Mouse (Mus musculus): ENCODE data around the gene Fbln2. TPM values are rescaled to one million over a fixed set of nuclear protein-coding genes. Genes with fewer than 3 reads are reported as not detected.

Fbln2 gene
- polyA plus RNA-seq, 1 experiment: 2.4 TPM

DNA sequence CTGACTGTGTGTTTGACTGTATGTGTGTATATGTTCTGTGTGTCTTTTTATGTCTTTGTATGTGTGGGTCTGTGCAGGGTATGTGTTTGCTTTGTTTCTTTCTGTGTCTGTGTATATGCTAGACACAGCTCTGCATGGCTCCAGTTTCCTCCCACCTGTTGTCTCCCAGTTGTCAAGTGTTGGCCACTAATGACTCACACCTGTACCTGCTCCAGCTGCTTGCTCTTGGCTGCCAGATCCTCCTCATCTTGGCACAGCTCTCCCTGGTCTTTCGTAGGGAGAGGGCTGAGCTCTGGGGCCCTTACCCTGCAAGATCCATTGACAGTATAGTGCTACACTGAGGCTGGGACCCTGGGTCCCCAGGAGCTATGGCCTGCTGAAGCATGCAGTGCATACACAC, 13.8 kb downstream of the Fbln2 start:
- Histone ChIP-seq H3K4me1 (ENCODE audit: control insufficient read depth, insufficient read depth, low read length) (no peaks in the 10 kb centered on the region), H3K27me3 (ENCODE audit: control insufficient read depth, insufficient read depth, low read length) (no peaks in the 10 kb centered on the region), H3K27ac (ENCODE audit: control insufficient read depth, insufficient read depth, low read depth, low read length) (no peak overlapping the region), H3K36me3 (ENCODE audit: control insufficient read depth, insufficient read depth, low read length) (no peaks in the 10 kb centered on the region), H3K4me3 (ENCODE audit: control insufficient read depth, low read depth, low read length) (no peak overlapping the region)
- no peak for TF ChIP-seq CTCF (IDR thresholded peaks at IDR 0.05; ENCODE audit: control insufficient read depth, insufficient read depth, insufficient replicate concordance, low read depth, low read length)
- TF ChIP-seq POLR2A (IDR thresholded peaks at IDR 0.05; ENCODE audit: control insufficient read depth, low read depth, low read length): no peak

DNA sequence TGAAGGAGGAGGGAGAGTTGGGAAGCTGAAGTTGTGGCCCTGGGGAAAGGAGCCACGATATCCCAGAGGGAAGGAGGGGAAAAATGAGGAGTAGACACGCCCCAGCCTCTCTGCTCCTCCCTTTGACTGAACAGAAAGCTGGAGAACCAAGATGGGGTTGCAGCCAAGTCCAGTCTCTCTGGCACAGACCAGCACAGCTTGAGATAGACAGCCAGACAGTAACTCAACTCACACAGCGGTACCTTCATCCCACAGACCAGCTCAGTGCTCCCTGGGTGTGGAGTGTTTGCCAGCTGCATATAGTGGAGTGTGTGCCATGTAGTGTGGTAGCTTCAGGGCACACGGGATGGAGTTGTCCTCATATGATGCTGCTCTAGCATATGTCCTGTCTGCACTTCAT, 16.7 kb downstream of the Fbln2 start:
- H3K36me3 ChIP-seq (ENCODE audit: control insufficient read depth, insufficient read depth, low read length): no peaks in the 10 kb centered on the region
- TF ChIP-seq CTCF (IDR thresholded peaks at IDR 0.05; ENCODE audit: control insufficient read depth, insufficient read depth, insufficient replicate concordance, low read depth, low read length) (no peak), POLR2A (IDR thresholded peaks at IDR 0.05; ENCODE audit: control insufficient read depth, low read depth, low read length) (no peak)
- no peaks in the 10 kb centered on the region for H3K4me1 ChIP-seq (ENCODE audit: control insufficient read depth, insufficient read depth, low read length)
- H3K27ac ChIP-seq (ENCODE audit: control insufficient read depth, insufficient read depth, low read depth, low read length): no peak overlapping the region
- H3K27me3 ChIP-seq (ENCODE audit: control insufficient read depth, insufficient read depth, low read length): no peaks in the 10 kb centered on the region
- no peak overlapping the region for H3K4me3 ChIP-seq (ENCODE audit: control insufficient read depth, low read depth, low read length)

DNA sequence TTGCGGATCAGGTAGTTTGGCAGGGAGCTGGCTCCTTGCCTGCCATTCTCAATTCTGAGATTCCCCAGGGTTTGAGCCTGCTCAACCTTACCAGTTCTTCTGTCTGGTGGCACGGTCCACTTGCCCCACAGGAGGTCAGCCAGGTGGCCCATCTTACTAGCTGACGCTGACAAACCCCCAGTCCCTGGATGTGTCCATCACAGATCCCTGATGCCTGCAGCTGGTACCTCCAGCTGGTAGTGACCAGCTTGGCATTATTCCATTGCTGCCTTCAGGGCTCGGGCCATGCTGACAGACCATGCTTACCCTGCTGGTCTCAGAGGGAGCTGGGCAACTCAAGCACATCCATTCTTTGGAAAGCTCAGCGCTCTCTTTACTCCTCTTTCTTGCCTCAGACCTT, 18.7 kb downstream of the Fbln2 start:
- H3K27me3 ChIP-seq (ENCODE audit: control insufficient read depth, insufficient read depth, low read length): no peaks in the 10 kb centered on the region
- no peak overlapping the region for H3K27ac ChIP-seq (ENCODE audit: control insufficient read depth, insufficient read depth, low read depth, low read length)
- H3K4me3 ChIP-seq (ENCODE audit: control insufficient read depth, low read depth, low read length): no peak overlapping the region
- H3K36me3 ChIP-seq (ENCODE audit: control insufficient read depth, insufficient read depth, low read length): no peaks in the 10 kb centered on the region
- TF ChIP-seq CTCF (IDR thresholded peaks at IDR 0.05; ENCODE audit: control insufficient read depth, insufficient read depth, insufficient replicate concordance, low read depth, low read length) (no peak), POLR2A (IDR thresholded peaks at IDR 0.05; ENCODE audit: control insufficient read depth, low read depth, low read length) (no peak)
- H3K4me1 ChIP-seq (ENCODE audit: control insufficient read depth, insufficient read depth, low read length): no peaks in the 10 kb centered on the region

DNA sequence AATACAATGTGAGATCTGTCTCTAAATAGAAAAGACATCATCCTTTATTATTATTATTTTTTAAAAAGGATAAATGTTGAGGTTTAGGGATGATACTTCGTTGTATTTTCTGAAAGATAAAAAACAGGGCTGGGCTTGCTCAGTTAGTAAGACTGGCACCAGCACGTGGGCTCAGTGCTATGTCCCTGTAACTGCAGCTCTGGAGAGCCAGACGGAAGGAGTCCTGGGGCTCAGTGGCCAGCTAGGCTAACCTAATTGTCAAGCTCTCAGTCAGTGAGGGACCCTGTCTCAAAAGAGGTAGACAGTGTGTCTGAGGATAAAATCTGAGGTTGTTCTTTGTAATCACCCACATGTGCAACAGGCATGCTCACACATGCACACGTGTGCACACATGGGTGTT, 19.3 kb downstream of the Fbln2 start:
- H3K27me3 ChIP-seq (ENCODE audit: control insufficient read depth, insufficient read depth, low read length): no peaks in the 10 kb centered on the region
- no peaks in the 10 kb centered on the region for H3K4me1 ChIP-seq (ENCODE audit: control insufficient read depth, insufficient read depth, low read length)
- H3K27ac ChIP-seq (ENCODE audit: control insufficient read depth, insufficient read depth, low read depth, low read length): no peak overlapping the region
- H3K36me3 ChIP-seq (ENCODE audit: control insufficient read depth, insufficient read depth, low read length): no peaks in the 10 kb centered on the region
- no peak overlapping the region for H3K4me3 ChIP-seq (ENCODE audit: control insufficient read depth, low read depth, low read length)
- no peak for TF ChIP-seq CTCF (IDR thresholded peaks at IDR 0.05; ENCODE audit: control insufficient read depth, insufficient read depth, insufficient replicate concordance, low read depth, low read length)
- TF ChIP-seq POLR2A (IDR thresholded peaks at IDR 0.05; ENCODE audit: control insufficient read depth, low read depth, low read length): no peak

DNA sequence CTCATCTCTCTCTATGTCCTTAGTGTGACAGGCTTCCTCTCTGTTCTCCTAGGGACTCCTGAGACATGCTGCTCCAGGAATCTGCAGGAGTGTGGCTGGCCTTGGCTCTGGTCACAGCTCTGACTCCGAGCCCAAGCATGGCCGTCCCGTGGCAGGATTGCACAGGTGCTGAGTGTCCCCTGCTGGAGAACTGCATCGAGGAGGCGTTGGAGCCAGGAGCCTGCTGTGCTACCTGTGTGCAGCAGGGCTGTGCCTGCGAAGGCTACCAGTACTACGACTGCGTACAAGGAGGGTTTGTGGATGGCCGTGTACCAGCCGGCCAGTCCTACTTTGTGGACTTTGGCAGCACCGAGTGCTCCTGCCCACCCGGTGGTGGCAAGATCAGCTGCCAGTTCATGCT, 20.8 kb downstream of the Fbln2 start:
- Histone ChIP-seq H3K4me3 (ENCODE audit: control insufficient read depth, low read depth, low read length) (no peak overlapping the region), H3K27me3 (ENCODE audit: control insufficient read depth, insufficient read depth, low read length) (no peaks in the 10 kb centered on the region), H3K36me3 (ENCODE audit: control insufficient read depth, insufficient read depth, low read length) (no peaks in the 10 kb centered on the region), H3K27ac (ENCODE audit: control insufficient read depth, insufficient read depth, low read depth, low read length) (no peak overlapping the region), H3K4me1 (ENCODE audit: control insufficient read depth, insufficient read depth, low read length) (no peaks in the 10 kb centered on the region)
- TF ChIP-seq POLR2A (IDR thresholded peaks at IDR 0.05; ENCODE audit: control insufficient read depth, low read depth, low read length) (no peak), CTCF (IDR thresholded peaks at IDR 0.05; ENCODE audit: control insufficient read depth, insufficient read depth, insufficient replicate concordance, low read depth, low read length) (no peak)

DNA sequence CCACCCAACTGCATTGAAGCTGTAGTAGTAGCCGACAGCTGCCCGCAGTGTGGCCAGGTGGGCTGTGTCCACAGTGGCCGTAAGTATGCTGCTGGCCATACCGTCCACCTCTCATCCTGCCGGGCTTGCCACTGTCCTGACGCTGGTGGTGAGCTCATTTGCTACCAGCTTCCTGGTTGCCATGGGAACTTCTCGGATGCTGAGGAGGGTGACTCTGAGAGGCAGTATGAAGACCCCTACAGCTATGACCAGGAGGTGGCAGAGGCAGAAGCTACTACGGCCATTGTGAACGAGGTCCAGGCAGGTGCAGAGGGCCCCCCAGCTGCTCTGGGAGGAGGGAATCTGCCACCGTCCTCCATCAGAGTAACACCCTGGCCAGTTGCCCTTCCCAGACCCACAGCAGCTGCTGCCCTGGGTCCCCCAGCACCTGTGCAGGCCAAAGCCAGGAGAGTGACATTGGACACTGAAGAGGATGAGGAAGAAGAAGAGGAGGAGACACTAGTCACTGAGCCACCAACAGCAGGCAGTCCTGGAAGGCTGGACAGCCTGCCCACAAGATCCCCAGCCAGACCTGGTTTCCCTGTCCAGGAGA, 21.3 kb downstream of the Fbln2 start:
- no peaks in the 10 kb centered on the region for H3K27me3 ChIP-seq (ENCODE audit: control insufficient read depth, insufficient read depth, low read length)
- H3K4me3 ChIP-seq (ENCODE audit: control insufficient read depth, low read depth, low read length): no peak overlapping the region
- no peaks in the 10 kb centered on the region for H3K36me3 ChIP-seq (ENCODE audit: control insufficient read depth, insufficient read depth, low read length)
- no peaks in the 10 kb centered on the region for H3K4me1 ChIP-seq (ENCODE audit: control insufficient read depth, insufficient read depth, low read length)
- TF ChIP-seq POLR2A (IDR thresholded peaks at IDR 0.05; ENCODE audit: control insufficient read depth, low read depth, low read length): no peak
- TF ChIP-seq CTCF (IDR thresholded peaks at IDR 0.05; ENCODE audit: control insufficient read depth, insufficient read depth, insufficient replicate concordance, low read depth, low read length): no peak
- no peak overlapping the region for H3K27ac ChIP-seq (ENCODE audit: control insufficient read depth, insufficient read depth, low read depth, low read length)

DNA sequence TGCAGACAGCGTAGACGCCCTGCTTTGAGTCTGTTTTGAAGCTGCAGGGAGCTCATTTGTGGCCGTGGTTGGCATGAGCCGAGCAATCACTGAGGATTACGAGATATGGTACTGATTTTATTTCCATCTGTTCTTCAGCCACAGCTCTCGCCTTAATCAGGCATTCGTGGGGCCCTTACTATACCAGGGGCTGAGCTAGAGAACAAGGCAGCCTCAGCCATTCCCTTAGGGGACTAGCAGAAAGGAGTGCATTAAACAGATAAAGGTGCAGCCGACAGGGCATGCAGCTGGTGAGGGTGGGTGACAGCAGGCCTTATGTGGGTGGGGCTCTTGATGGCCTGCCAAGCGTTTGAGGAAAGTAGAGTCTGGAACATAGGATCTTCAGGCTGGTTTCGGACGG, 23.8 kb downstream of the Fbln2 start:
- Histone ChIP-seq H3K36me3 (ENCODE audit: control insufficient read depth, insufficient read depth, low read length) (no peaks in the 10 kb centered on the region), H3K27me3 (ENCODE audit: control insufficient read depth, insufficient read depth, low read length) (no peaks in the 10 kb centered on the region), H3K27ac (ENCODE audit: control insufficient read depth, insufficient read depth, low read depth, low read length) (no peak overlapping the region), H3K4me3 (ENCODE audit: control insufficient read depth, low read depth, low read length) (no peak overlapping the region), H3K4me1 (ENCODE audit: control insufficient read depth, insufficient read depth, low read length) (no peaks in the 10 kb centered on the region)
- no peak for TF ChIP-seq POLR2A (IDR thresholded peaks at IDR 0.05; ENCODE audit: control insufficient read depth, low read depth, low read length)
- TF ChIP-seq CTCF (IDR thresholded peaks at IDR 0.05; ENCODE audit: control insufficient read depth, insufficient read depth, insufficient replicate concordance, low read depth, low read length): no peak

DNA sequence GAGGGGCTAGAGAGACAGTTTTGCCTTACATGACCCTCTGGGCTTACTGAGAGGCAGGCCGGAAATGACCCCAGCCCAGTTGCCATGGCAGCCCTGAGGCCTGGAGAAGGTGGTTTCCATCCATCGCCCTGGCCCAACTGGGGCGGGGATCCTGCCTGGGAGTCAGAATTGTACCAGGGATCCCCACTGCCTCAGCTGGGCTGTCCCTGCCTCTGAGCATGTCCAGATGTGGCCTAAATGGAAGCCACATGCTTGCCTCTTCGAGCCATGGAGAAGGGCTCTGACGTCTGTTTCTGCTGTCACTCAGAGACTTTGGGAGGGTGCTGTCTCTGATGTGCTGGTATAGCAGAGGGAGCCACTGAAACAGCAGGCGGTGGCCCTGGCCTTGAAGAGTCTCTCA, 24.2 kb downstream of the Fbln2 start:
- no peaks in the 10 kb centered on the region for H3K4me1 ChIP-seq (ENCODE audit: control insufficient read depth, insufficient read depth, low read length)
- H3K4me3 ChIP-seq (ENCODE audit: control insufficient read depth, low read depth, low read length): no peak overlapping the region
- H3K27ac ChIP-seq (ENCODE audit: control insufficient read depth, insufficient read depth, low read depth, low read length): no peak overlapping the region
- H3K27me3 ChIP-seq (ENCODE audit: control insufficient read depth, insufficient read depth, low read length): no peaks in the 10 kb centered on the region
- TF ChIP-seq POLR2A (IDR thresholded peaks at IDR 0.05; ENCODE audit: control insufficient read depth, low read depth, low read length) (no peak), CTCF (IDR thresholded peaks at IDR 0.05; ENCODE audit: control insufficient read depth, insufficient read depth, insufficient replicate concordance, low read depth, low read length) (no peak)
- no peaks in the 10 kb centered on the region for H3K36me3 ChIP-seq (ENCODE audit: control insufficient read depth, insufficient read depth, low read length)
